Mouse (Mus musculus) ES-Bruce4 (cell line): ENCODE measurements around the gene Scaf1. TPM values are rescaled to one million over a fixed set of nuclear protein-coding genes. Genes with fewer than 3 reads are reported as not detected.

Experiments
- H3K27ac ChIP-seq: 2 replicates; pipeline ENCODE4 v1.5.1; 2012; ENCODE audit warnings: low read length, inconsistent platforms; ENCODE audit not compliant: insufficient read depth
- H3K27me3 ChIP-seq: 2 replicates; pipeline ENCODE4 v1.6.1; 2012; ENCODE audit warnings: mild to moderate bottlenecking, low read length, inconsistent platforms; ENCODE audit not compliant: control insufficient read depth, poor library complexity, insufficient read depth, severe bottlenecking
- H3K36me3 ChIP-seq: 2 replicates; pipeline ENCODE4 v1.6.1; 2012; ENCODE audit warnings: inconsistent platforms, mild to moderate bottlenecking, low read length, moderate library complexity; ENCODE audit not compliant: control insufficient read depth, poor library complexity, insufficient read depth, severe bottlenecking
- H3K4me1 ChIP-seq: one replicate; pipeline ENCODE4 v1.8.1; 2011; ENCODE audit warnings: low read length; ENCODE audit not compliant: control insufficient read depth, insufficient read depth
- H3K4me3 ChIP-seq: 2 replicates; pipeline ENCODE4 v1.5.1; 2011; ENCODE audit warnings: low read depth, mild to moderate bottlenecking, low read length
- H3K9ac ChIP-seq: 2 replicates; pipeline ENCODE4 v1.6.1; 2012; ENCODE audit warnings: low read depth, mild to moderate bottlenecking, inconsistent platforms; ENCODE audit not compliant: poor library complexity, severe bottlenecking
- H3K9me3 ChIP-seq: replicated peaks from 2 replicates; pipeline ENCODE4 v1.6.1; 2012; ENCODE audit warnings: mild to moderate bottlenecking, low read length, inconsistent platforms; ENCODE audit not compliant: control insufficient read depth, poor library complexity, insufficient read depth, severe bottlenecking
- CTCF ChIP-seq: IDR thresholded peaks from one replicate; pipeline ENCODE4 v1.8.1; 2011; ENCODE audit warnings: low read depth, low read length
- EP300 ChIP-seq: IDR thresholded peaks from 2 replicates; pipeline ENCODE4 v1.6.1; 2011; ENCODE audit warnings: low read depth, low read length; ENCODE audit not compliant: insufficient read depth
- POLR2A ChIP-seq: IDR thresholded peaks from one replicate; pipeline ENCODE4 v1.8.1; 2011; ENCODE audit warnings: low read length; ENCODE audit not compliant: insufficient read depth
- polyA plus RNA-seq: library from polyadenylated mRNA; stranded (reverse); fragments of >200 nt; gene quantifications from 2 replicates; pipeline ENCODE4 v1.2.4, GENCODE M21; 2011; ENCODE audit warnings: low read depth; ENCODE audit not compliant: missing spikeins, insufficient read depth, insufficient read length

Gene Scaf1
- polyA plus RNA-seq, 1 experiment: 64.2 TPM

DNA sequence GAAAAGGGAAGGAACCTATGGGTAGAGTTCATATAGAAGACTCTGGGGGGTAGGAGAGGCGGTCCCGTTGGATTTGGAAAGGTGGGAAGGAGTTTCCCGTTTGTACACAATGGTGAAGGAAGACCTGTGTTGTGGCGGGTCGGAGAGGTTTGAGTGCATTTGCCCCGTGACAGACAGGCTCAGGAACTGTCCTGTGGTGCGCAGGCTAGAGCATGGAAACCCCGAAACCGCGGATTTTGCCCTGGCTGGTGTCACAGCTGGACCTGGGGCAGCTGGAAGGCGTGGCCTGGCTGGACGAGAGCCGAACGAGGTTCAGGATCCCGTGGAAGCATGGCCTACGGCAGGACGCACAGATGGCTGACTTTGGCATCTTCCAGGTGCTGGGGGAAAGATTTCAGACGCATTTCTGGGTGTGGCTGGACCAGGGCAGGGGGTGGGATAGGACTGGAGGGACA is 17.6 kb downstream of the Scaf1 start, which contains the start of gene Bcl2l12:
Bcl2l12 (minus strand) TSS at position 212 of the 455 bp plus-strand sequence.
- Histone ChIP-seq H3K9ac (peak within 1 kb of the TSS; percentile 57), H3K36me3 (peaks cover 21% of the 10 kb centered on the region), H3K27ac (peak within 1 kb of the TSS; percentile 27; the same call in 1 of the 2 replicates), H3K27me3 (no peaks in the 10 kb centered on the region), H3K9me3 (no peaks in the 10 kb centered on the region), H3K4me1 (no peaks in the 10 kb centered on the region), H3K4me3 (peak within 1 kb of the TSS; percentile 92)
- TF ChIP-seq POLR2A (no peak), CTCF (no peak)

DNA sequence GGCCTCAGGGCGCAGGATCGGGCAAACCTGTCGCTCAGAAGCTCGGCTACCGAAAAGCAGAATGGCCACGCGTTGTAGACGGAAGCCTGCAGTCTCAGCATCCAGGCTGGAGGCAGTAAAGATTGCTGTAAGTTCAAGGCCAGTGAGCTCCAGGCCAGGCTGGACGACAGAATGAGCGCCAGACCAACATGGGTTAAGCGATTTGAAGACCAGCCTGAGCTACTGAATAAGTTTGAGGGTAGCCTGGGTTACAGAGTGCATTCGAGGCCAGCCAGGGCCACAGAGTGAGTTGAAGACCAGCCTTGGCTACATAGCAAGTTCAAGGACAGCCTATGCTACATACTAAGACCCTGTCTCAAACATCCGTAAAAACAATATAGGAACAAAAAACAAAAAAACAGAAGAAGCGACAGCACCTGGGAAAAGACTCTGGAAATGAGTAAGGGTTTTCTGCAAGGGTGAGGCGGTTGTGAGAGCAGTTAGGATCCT is 18.2 kb downstream of the Scaf1 start:
- Histone ChIP-seq H3K4me3 (peak overlapping the region; percentile 92), H3K36me3 (peaks cover 16% of the 10 kb centered on the region)

GRCm38 (mm10) chr7:44997231-44997939 is 18.8 kb downstream of the Scaf1 start, which contains the start of gene Irf3:
Gene Irf3 (plus strand): TSS chr7:44997648.
- Histone ChIP-seq H3K4me1 (no peaks in the 10 kb centered on the region), H3K27ac (peak within 1 kb of the TSS; percentile 27; the same call in 1 of the 2 replicates), H3K9ac (peak within 1 kb of the TSS; percentile 57), H3K9me3 (no peaks in the 10 kb centered on the region), H3K27me3 (no peaks in the 10 kb centered on the region), H3K36me3 (peaks cover 14% of the 10 kb centered on the region), H3K4me3 (peak within 1 kb of the TSS; percentile 92)
- TF ChIP-seq CTCF (no peak), POLR2A (peak; percentile 41)

More for the DNA sequence above, 18.2 kb downstream of the Scaf1 start:
- no peaks in the 10 kb centered on the region for H3K4me1 ChIP-seq
- peak overlapping the region; percentile 27; the same call in 1 of the 2 replicates for H3K27ac ChIP-seq
- no peaks in the 10 kb centered on the region for H3K9me3 ChIP-seq
- TF ChIP-seq CTCF: no peak
- TF ChIP-seq EP300: no peak
- TF ChIP-seq POLR2A: no peak
- H3K27me3 ChIP-seq: no peaks in the 10 kb centered on the region
- peak overlapping the region; percentile 57 for H3K9ac ChIP-seq

GRCm38 (mm10) chr7:44996672-44997071 is 19.5 kb downstream of the Scaf1 start:
- no peaks in the 10 kb centered on the region for H3K4me1 ChIP-seq
- no peaks in the 10 kb centered on the region for H3K9me3 ChIP-seq
- H3K27ac ChIP-seq: 0 out of 2 replicates have a peak overlapping the region, but pooled peaks have one; percentile 10
- H3K27me3 ChIP-seq: no peaks in the 10 kb centered on the region
- peak overlapping the region; percentile 57 for H3K9ac ChIP-seq
- peaks cover 10% of the 10 kb centered on the region for H3K36me3 ChIP-seq
- peak overlapping the region; percentile 82 for H3K4me3 ChIP-seq
- TF ChIP-seq POLR2A (no peak), EP300 (no peak), CTCF (no peak)

DNA sequence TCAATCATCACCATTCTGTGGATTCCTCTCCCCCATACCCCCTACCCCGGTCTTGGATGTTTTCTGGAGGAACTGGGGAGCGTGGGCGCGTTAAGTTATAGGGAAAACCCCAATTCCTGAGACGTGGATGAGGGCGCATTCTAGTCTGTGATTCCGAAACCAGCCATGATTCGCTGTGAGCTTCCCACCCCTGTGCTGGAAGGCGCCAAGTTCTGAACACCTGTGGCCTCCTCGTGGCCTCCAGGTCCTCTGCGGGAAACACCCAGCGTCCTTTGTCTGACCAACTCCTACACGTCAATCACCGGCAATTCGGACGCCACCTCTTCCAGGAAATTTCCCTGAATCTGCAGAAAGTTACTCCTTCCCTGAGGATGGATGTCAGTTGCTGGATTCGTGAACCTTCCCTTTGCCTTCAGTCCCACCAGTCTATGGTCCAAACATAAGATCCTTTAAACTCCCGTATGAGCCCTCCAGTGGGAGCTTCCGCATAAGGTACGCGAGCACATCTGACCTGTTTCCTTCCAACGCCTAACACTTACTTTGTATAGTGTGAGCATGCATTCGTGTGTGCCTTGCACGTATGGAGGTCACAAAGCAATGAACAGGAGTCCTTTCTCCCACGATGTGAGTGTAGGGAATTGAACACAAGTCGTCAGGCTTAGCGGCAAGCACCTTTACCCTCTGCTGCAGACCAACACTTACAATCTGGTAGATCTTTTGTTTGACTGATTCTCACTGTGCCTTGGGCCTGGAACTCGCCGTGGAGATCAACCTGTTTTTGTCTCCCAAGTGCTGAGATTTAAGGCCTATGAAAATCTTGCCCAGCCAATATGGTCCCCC is 29.1 kb downstream of the Scaf1 start:
- peaks cover 9% of the 10 kb centered on the region for H3K36me3 ChIP-seq
- peak overlapping the region; percentile 71 for H3K9ac ChIP-seq
- TF ChIP-seq POLR2A (no peak), EP300 (no peak), CTCF (no peak)

More for the DNA sequence above, 29.1 kb downstream of the Scaf1 start:
- Histone ChIP-seq H3K4me3 (peak overlapping the region; percentile 95), H3K4me1 (peaks cover 6% of the 10 kb centered on the region), H3K27ac (peak overlapping the region; percentile 35), H3K9me3 (no peaks in the 10 kb centered on the region), H3K27me3 (no peaks in the 10 kb centered on the region)
